ENCODE assay signal across 13 mouse cellular contexts in the genomic region with DNA sequence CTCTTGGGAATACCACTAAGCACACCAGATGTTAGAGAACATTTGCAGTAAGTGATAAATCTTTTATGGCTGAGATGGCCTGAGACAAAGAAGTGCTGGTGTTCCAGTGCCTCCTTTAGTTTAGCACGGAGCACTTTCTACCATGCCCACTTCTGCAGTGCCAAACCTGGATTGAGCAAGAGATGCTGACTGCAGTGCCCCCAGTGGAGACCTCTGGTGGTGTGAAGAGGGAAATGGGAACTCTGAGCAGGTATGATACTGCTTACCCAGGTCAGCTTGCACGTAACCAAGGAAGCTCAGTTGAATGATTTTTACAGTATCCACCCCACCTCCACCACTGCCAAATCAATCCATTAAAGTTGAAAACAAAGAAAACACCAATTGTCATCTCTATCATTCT. TPM values are rescaled to one million over a fixed set of nuclear protein-coding genes. Genes with fewer than 3 reads are reported as not detected.
DNase-seq lines count a peak whose midpoint lies in the region; ATAC-seq and TF ChIP-seq lines count a peak whose summit lies in the region.
"Had no signal": no experiment of that assay in that cellular context is flagged by ENCODE, and none has a peak within 500 bp of the region (broad histone marks: within the 10 kb centered on the region; RNA-seq: fewer than 3 reads in every experiment).

No protein-coding gene starts in this region.

- H3K4me2 ChIP-seq in hindbrain, postnatal 0 days (ENCODE audit: low read depth, low read length): no peak overlapping the region
- H3K4me2 ChIP-seq in hindbrain, embryonic 11.5 days (replicated peaks; ENCODE audit: low read depth, low read length): no peak overlapping the region
- H3K4me2 ChIP-seq in lung, postnatal 0 days (replicated peaks; ENCODE audit: low read depth, low read length): no peak overlapping the region
- H3K4me2 ChIP-seq: hindbrain, embryonic 15.5 days; liver, embryonic 15.5 days; midbrain, embryonic 13.5 days; neural tube, embryonic 12.5 days had no signal

- WGBS in hindbrain, postnatal 0 days: 71% methylated on average over 2 of the region's 2 CpGs
- WGBS in hindbrain, embryonic 11.5 days: 87% methylated on average over 2 of the region's 2 CpGs
- WGBS in lung, postnatal 0 days: 69% methylated on average over 2 of the region's 2 CpGs

- ATAC-seq in hindbrain, postnatal 0 days: no peak
- no peak for ATAC-seq in hindbrain, embryonic 11.5 days (ENCODE audit: low FRiP score)
- ATAC-seq in lung, postnatal 0 days: no peak
- peak; percentile 71 for ATAC-seq in common myeloid progenitor, adult 5-6 weeks (replicated peaks; ENCODE audit: low read depth, poor library complexity, severe bottlenecking)
- ATAC-seq: midbrain, embryonic 13.5 days had no signal

- no peaks in the 10 kb centered on the region for H3K27me3 ChIP-seq in hindbrain, postnatal 0 days (ENCODE audit: insufficient read depth, low read length)
- H3K27me3 ChIP-seq in hindbrain, embryonic 11.5 days (ENCODE audit: control insufficient read depth, insufficient read depth, low read length): no peaks in the 10 kb centered on the region
- H3K27me3 ChIP-seq in lung, postnatal 0 days (replicated peaks; ENCODE audit: insufficient read depth, low read length): no peaks in the 10 kb centered on the region
- H3K27me3 ChIP-seq: hindbrain, embryonic 15.5 days; liver, embryonic 15.5 days; midbrain, embryonic 13.5 days; neural tube, embryonic 12.5 days had no signal

- no peaks in the 10 kb centered on the region for H3K4me1 ChIP-seq in hindbrain, postnatal 0 days (ENCODE audit: insufficient read depth, low read length)
- no peaks in the 10 kb centered on the region for H3K4me1 ChIP-seq in hindbrain, embryonic 11.5 days (replicated peaks; ENCODE audit: control insufficient read depth, insufficient read depth, low read length)
- no peaks in the 10 kb centered on the region for H3K4me1 ChIP-seq in lung, postnatal 0 days (ENCODE audit: insufficient read depth, low read depth, low read length)
- H3K4me1 ChIP-seq: hindbrain, embryonic 15.5 days; liver, embryonic 15.5 days; midbrain, embryonic 13.5 days; neural tube, embryonic 12.5 days had no signal

- H3K36me3 ChIP-seq in hindbrain, postnatal 0 days (ENCODE audit: insufficient read depth, low read length): no peaks in the 10 kb centered on the region
- H3K36me3 ChIP-seq in hindbrain, embryonic 11.5 days (ENCODE audit: control insufficient read depth, insufficient read depth, low read length): no peaks in the 10 kb centered on the region
- H3K36me3 ChIP-seq in lung, postnatal 0 days (ENCODE audit: insufficient read depth, low read length): no peaks in the 10 kb centered on the region
- H3K36me3 ChIP-seq: hindbrain, embryonic 15.5 days; liver, embryonic 15.5 days; neural tube, embryonic 12.5 days had no signal

- DNase-seq in hindbrain, postnatal 0 days (ENCODE audit: low spot score): no peak
- no peak for DNase-seq in hindbrain, embryonic 11.5 days (ENCODE audit: low spot score)
- DNase-seq in lung, postnatal 0 days (ENCODE audit: low spot score): peak; percentile 18
- no peak for DNase-seq in lung, postnatal 25 days (ENCODE audit: low spot score)
- DNase-seq in thymus, postnatal 4 days: peak; percentile 50
- DNase-seq in urinary bladder, postnatal 25 days (ENCODE audit: low spot score): no peak
- DNase-seq: adrenal gland, postnatal 14 days; kidney, postnatal 25 days had no signal

- H3K27ac ChIP-seq in hindbrain, postnatal 0 days: no peak overlapping the region
- H3K27ac ChIP-seq in hindbrain, embryonic 11.5 days (ENCODE audit: low read depth, low read length): no peak overlapping the region
- H3K27ac ChIP-seq in lung, postnatal 0 days (ENCODE audit: low read length): no peak overlapping the region
- H3K27ac ChIP-seq: hindbrain, embryonic 15.5 days; liver, embryonic 15.5 days; midbrain, embryonic 13.5 days; neural tube, embryonic 12.5 days had no signal

- TF ChIP-seq CTCF in hindbrain, postnatal 0 days (IDR thresholded peaks at IDR 0.05; ENCODE audit: low read depth): 0 out of 2 replicates have a peak, but pooled peaks have one; percentile 28
- peak; percentile 68 for TF ChIP-seq CTCF in lung, postnatal 0 days (IDR thresholded peaks at IDR 0.05)

- H3K4me3 ChIP-seq in hindbrain, postnatal 0 days (ENCODE audit: low read length): no peak overlapping the region
- no peak overlapping the region for H3K4me3 ChIP-seq in hindbrain, embryonic 11.5 days (ENCODE audit: low read depth, low read length)
- H3K4me3 ChIP-seq in lung, postnatal 0 days (ENCODE audit: low read depth, low read length): no peak overlapping the region
- H3K4me3 ChIP-seq: hindbrain, embryonic 15.5 days; liver, embryonic 15.5 days; midbrain, embryonic 13.5 days; neural tube, embryonic 12.5 days had no signal

- no peak for TF ChIP-seq EP300 in lung, postnatal 0 days (IDR thresholded peaks at IDR 0.05)

- H3K9me3 ChIP-seq in hindbrain, postnatal 0 days (ENCODE audit: low read length): no peaks in the 10 kb centered on the region
- H3K9me3 ChIP-seq in hindbrain, embryonic 11.5 days (ENCODE audit: control insufficient read depth, low read length): no peaks in the 10 kb centered on the region
- H3K9me3 ChIP-seq in lung, postnatal 0 days (ENCODE audit: low read length): no peaks in the 10 kb centered on the region
- H3K9me3 ChIP-seq: hindbrain, embryonic 15.5 days; liver, embryonic 15.5 days; midbrain, embryonic 13.5 days; neural tube, embryonic 12.5 days had no signal

- no peak overlapping the region for H3K9ac ChIP-seq in hindbrain, postnatal 0 days (replicated peaks; ENCODE audit: low read length)
- no peak overlapping the region for H3K9ac ChIP-seq in hindbrain, embryonic 11.5 days (ENCODE audit: low read depth, low read length)
- no peak overlapping the region for H3K9ac ChIP-seq in lung, postnatal 0 days (replicated peaks; ENCODE audit: low read depth)
- H3K9ac ChIP-seq: hindbrain, embryonic 15.5 days; liver, embryonic 15.5 days; midbrain, embryonic 13.5 days; neural tube, embryonic 12.5 days had no signal

RNA-seq across cellular contexts. Expression of gene Rpgrip1l, which starts 51.5 kb away (rescaled TPM):
- 5.5 and 6.8 TPM in 2 replicates for total RNA-seq in hindbrain, postnatal 0 days (2014; rRNA removed)
- polyA plus RNA-seq in hindbrain, postnatal 0 days (2015; fragmentation: Nextera tagmentation; extraction: Ambion mirVana): 12.1 and 12.7 TPM in 2 replicates
- polyA plus RNA-seq in hindbrain, embryonic 11.5 days (2014; fragmentation: Nextera tagmentation; extraction: Ambion mirVana): 11.8 and 19.4 TPM in 2 replicates
- polyA plus RNA-seq in lung, postnatal 0 days (2015; fragmentation: Nextera tagmentation; extraction: Ambion mirVana): 6.0 and 8.0 TPM in 2 replicates
- total RNA-seq in common myeloid progenitor, adult 5-6 weeks (2017): 15.5 and 48.8 TPM in 2 replicates

RNA-seq across cellular contexts. Expression of gene Fto, which starts 51.7 kb away (rescaled TPM):
- 80.7 and 83.2 TPM in 2 replicates for total RNA-seq in hindbrain, postnatal 0 days (2014; rRNA removed)
- 106 and 122 TPM in 2 replicates for polyA plus RNA-seq in hindbrain, postnatal 0 days (2015; fragmentation: Nextera tagmentation; extraction: Ambion mirVana)
- polyA plus RNA-seq in hindbrain, embryonic 11.5 days (2014; fragmentation: Nextera tagmentation; extraction: Ambion mirVana): 94.7 and 107 TPM in 2 replicates
- polyA plus RNA-seq in lung, postnatal 0 days (2015; fragmentation: Nextera tagmentation; extraction: Ambion mirVana): 29.8 and 31.9 TPM in 2 replicates
- total RNA-seq in common myeloid progenitor, adult 5-6 weeks (2017): 36.0 and 40.3 TPM in 2 replicates

Comparison
In these comparisons a context has a peak if more than half of its experiments do, and no peak if none do; other contexts are left out.
1. DNase-seq: peak in lung, postnatal 0 days (single experiment) and thymus, postnatal 4 days (single experiment); none in hindbrain, postnatal 0 days (single experiment), hindbrain, embryonic 11.5 days (single experiment), lung, postnatal 25 days (single experiment) and urinary bladder, postnatal 25 days (single experiment).